Mouse (Mus musculus): ENCODE data around the gene Gpbar1.

DNA sequence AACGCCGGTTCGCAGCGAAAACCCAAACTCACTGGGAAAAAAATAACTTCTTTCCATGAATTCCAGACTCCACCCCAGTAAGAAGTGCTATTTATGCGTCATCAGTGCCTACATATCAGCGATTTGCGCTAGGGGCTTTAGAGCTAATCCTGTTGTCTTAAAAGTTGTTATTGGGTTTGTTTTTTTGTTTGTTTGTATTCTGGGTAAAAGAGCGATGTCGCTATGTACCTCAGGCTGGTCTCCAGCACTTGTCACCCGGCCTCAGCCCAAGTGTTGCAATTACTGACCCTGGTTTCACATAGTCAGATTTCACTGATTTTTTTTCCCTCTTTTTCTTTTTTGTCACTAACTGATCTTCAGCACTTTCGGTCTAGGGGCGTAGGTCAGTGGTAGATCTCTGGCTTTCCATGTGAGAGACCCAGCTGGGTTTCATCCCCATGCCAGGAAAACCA, 26.0 kb downstream of the Gpbar1 start:
- TF ChIP-seq CTCF (IDR thresholded peaks at IDR 0.05; ENCODE audit: extremely low read depth, insufficient read depth, insufficient read length, insufficient replicate concordance) (no peak), POLR2A (IDR thresholded peaks at IDR 0.05; ENCODE audit: low read depth, low read length) (no peak)
